Mouse (Mus musculus) hindbrain, postnatal 0 days (tissue): ENCODE measurements around the gene Ociad2. TPM values are rescaled to one million over a fixed set of nuclear protein-coding genes. Genes with fewer than 3 reads are reported as not detected.
A peak's percentile ranks its signal among the peaks of the same experiment; 100 is the strongest.

Source experiments
- ATAC-seq: fragments of 200-750 bp; cut with Nextera tagmentation; 2 replicates; pipeline ENCODE4 v1.8.0; 2017; ENCODE audit warnings: mild to moderate bottlenecking, moderate TSS enrichment, moderate library complexity
- DNase-seq: peaks from one replicate; pipeline ENCODE4 v3.0.0-alpha.2; 2015; ENCODE audit warnings: low spot score
- H3K27ac ChIP-seq: fragments of 300-500 bp; sonication (generic); 2 replicates; pipeline ENCODE4 v1.5.1; 2014; ENCODE audit warnings: mild to moderate bottlenecking
- H3K27me3 ChIP-seq: fragments of 300-500 bp; sonication (generic); 2 replicates; pipeline ENCODE4 v1.6.1; 2014; ENCODE audit warnings: low read length, mixed read lengths; ENCODE audit not compliant: insufficient read depth
- H3K36me3 ChIP-seq: fragments of 300-500 bp; sonication (generic); 2 replicates; pipeline ENCODE4 v1.6.1; 2014; ENCODE audit warnings: low read length, mixed read lengths; ENCODE audit not compliant: insufficient read depth
- H3K4me1 ChIP-seq: fragments of 300-500 bp; sonication (generic); 2 replicates; pipeline ENCODE4 v1.6.1; 2014; ENCODE audit warnings: antibody characterized with exemption, low read length, mixed read lengths; ENCODE audit not compliant: insufficient read depth
- H3K4me2 ChIP-seq: fragments of 300-500 bp; sonication (generic); 2 replicates; pipeline ENCODE4 v1.6.1; 2014; ENCODE audit warnings: low read depth, mild to moderate bottlenecking, low read length, moderate library complexity, mixed read lengths
- H3K4me3 ChIP-seq: fragments of 300-500 bp; sonication (generic); 2 replicates; pipeline ENCODE4 v1.5.1; 2014; ENCODE audit warnings: low read length
- H3K9ac ChIP-seq: fragments of 300-500 bp; sonication (generic); replicated peaks from 2 replicates; pipeline ENCODE4 v1.6.1; 2014; ENCODE audit warnings: mild to moderate bottlenecking, low read length, moderate library complexity, mixed read lengths
- H3K9me3 ChIP-seq: fragments of 300-500 bp; sonication (generic); 2 replicates; pipeline ENCODE4 v1.6.1; 2016; ENCODE audit warnings: low read length, mixed read lengths
- CTCF ChIP-seq: IDR thresholded peaks from 2 replicates; pipeline ENCODE4 v1.5.1; 2016; ENCODE audit warnings: antibody characterized with exemption, control low read depth, low read depth
- WGBS: fragments of 180-500 bp; shearing (Covaris S2); extraction: QIAGEN DNeasy Blood & Tissue Kit; methylation state at CpG from one replicate; pipeline ENCODE4 v1.1.7; 2014; 5-methylcytosine and 5-hydroxymethylcytosine counted together
- polyA plus RNA-seq: library from polyadenylated mRNA; unstranded; fragments of >200 nt; fragmentation: Nextera tagmentation; extraction: Ambion mirVana; gene quantifications from 2 replicates; pipeline ENCODE4 v1.2.1, GENCODE M21; 2015
- total RNA-seq: library from RNA; depleted of rRNA; stranded (reverse); fragments of >200 nt; gene quantifications from 2 replicates; pipeline ENCODE4 v1.2.3, GENCODE M21; 2014

Gene Ociad2
- total and polyA plus RNA-seq, 2 experiments from 2014 or later, result 15.7 to 31.3 TPM

DNA sequence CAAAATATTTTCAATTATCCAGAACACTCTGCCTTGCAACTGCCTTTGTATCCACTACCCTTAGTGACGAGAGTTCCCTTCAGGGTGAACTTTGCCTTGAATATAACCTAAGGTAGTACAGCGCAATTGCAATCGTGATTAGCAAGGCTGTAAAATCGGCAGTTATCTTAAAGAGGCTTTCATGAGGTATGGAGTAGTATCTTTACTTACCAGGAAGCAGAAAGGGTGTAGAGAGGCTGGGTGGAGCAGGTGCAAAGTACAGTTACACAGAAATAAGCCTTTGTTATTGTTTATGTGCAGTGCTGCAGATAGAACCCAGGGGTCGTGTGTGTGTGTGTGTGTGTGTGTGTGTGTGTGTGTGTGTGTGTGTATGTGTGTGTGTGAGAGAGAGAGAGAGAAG lies 14.6 kb upstream of the Ociad2 start:
- Histone ChIP-seq H3K27ac (no peak overlapping the region), H3K4me3 (no peak overlapping the region), H3K4me1 (no peaks in the 10 kb centered on the region), H3K36me3 (no peaks in the 10 kb centered on the region), H3K9ac (no peak overlapping the region), H3K27me3 (no peaks in the 10 kb centered on the region), H3K4me2 (no peak overlapping the region), H3K9me3 (no peaks in the 10 kb centered on the region)
- WGBS, result 76% methylated on average over 5 of the region's 5 CpGs
- DNase-seq, result no peak
- no peak for ATAC-seq
- TF ChIP-seq CTCF, result no peak

DNA sequence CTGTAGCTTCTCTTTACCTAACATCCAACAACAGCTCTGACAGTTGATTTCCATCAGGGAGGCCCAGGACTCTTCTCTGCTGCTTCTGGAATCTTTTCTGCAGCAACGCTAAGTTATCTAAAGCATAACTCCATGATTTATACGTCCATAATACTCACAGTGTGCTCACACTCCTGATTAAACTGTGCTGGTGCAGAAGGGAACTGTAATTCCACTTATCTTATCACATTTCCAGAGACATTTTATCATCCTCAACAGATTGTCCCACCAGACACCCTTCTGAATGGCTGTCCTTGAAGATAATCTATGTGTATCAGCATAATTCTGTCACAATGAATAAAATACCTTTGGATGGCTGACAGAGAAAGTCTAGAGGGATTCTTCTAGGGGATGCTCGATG lies 13.2 kb upstream of the Ociad2 start:
- WGBS, result 60% methylated on average over 3 of the region's 3 CpGs
- no peaks in the 10 kb centered on the region for H3K27me3 ChIP-seq

DNA sequence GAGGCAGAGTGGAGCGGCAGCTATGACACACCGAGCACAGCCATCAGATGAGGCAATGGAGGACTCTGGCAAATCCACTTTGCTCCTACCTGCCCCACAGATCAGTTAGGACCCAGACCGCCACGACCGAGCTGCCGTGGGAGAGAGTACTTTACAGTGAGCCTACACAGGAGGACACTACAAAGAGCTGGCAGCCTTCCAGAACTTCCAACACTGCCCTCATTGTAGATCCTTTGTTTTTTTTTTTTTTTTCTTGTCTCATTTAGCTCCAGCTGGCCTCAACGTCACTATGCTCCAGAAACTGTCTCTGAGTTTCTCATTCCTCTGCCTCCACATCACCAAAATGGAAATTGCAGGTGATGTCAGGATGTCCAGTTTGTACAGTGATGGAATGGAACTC lies 12.7 kb upstream of the Ociad2 start:
- no peak for ATAC-seq
- 40% methylated on average over 7 of the region's 7 CpGs for WGBS

More for the DNA sequence above, 13.2 kb upstream of the Ociad2 start:
- Histone ChIP-seq H3K36me3 (no peaks in the 10 kb centered on the region), H3K4me3 (no peak overlapping the region), H3K9me3 (no peaks in the 10 kb centered on the region), H3K27ac (no peak overlapping the region), H3K4me1 (no peaks in the 10 kb centered on the region), H3K9ac (no peak overlapping the region), H3K4me2 (no peak overlapping the region)
- TF ChIP-seq CTCF, result no peak
- DNase-seq (no peak), ATAC-seq (no peak)

DNA sequence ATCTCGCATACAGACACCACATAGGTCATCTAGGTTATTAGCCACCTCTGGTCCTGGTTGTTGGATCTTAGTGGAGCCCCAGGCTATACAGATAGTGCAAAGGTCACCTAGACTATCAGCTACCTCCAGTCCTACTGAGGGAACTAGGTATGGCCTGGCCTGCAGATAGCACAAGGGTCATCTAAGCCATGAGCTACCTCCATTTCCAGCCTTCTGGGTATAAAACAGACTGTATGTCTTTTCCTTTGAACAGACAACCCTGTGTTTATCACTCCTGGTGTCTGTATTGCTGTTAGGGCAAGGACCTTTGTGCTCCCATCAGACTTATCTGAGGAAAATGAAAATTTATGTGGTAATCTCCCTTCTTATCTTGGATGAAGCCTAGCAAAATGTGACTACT lies 11.0 kb upstream of the Ociad2 start:
- H3K4me2 ChIP-seq, result no peak overlapping the region
- no peak overlapping the region for H3K27ac ChIP-seq
- no peaks in the 10 kb centered on the region for H3K4me1 ChIP-seq
- DNase-seq, result no peak
- H3K4me3 ChIP-seq, result no peak overlapping the region
- H3K27me3 ChIP-seq, result no peaks in the 10 kb centered on the region
- no peaks in the 10 kb centered on the region for H3K36me3 ChIP-seq
- no peaks in the 10 kb centered on the region for H3K9me3 ChIP-seq
- WGBS, result 100% methylated on average over 1 of the region's 1 CpGs
- ATAC-seq, result no peak
- no peak for TF ChIP-seq CTCF
- H3K9ac ChIP-seq, result no peak overlapping the region

More for the DNA sequence above, 12.7 kb upstream of the Ociad2 start:
- no peaks in the 10 kb centered on the region for H3K27me3 ChIP-seq
- no peak overlapping the region for H3K4me2 ChIP-seq
- TF ChIP-seq CTCF, result no peak
- H3K9ac ChIP-seq, result no peak overlapping the region
- H3K4me3 ChIP-seq, result no peak overlapping the region
- H3K27ac ChIP-seq, result no peak overlapping the region
- H3K36me3 ChIP-seq, result no peaks in the 10 kb centered on the region
- peak; percentile 34 for DNase-seq
- H3K4me1 ChIP-seq, result no peaks in the 10 kb centered on the region
- no peaks in the 10 kb centered on the region for H3K9me3 ChIP-seq

- H3K9ac ChIP-seq, result no peak overlapping the region
- 41% methylated on average over 5 of the region's 5 CpGs for WGBS
- no peaks in the 10 kb centered on the region for H3K27me3 ChIP-seq
- no peak overlapping the region for H3K27ac ChIP-seq
- no peaks in the 10 kb centered on the region for H3K4me1 ChIP-seq
- no peak overlapping the region for H3K4me2 ChIP-seq
- no peak for TF ChIP-seq CTCF
- DNase-seq, result no peak
- H3K9me3 ChIP-seq, result no peaks in the 10 kb centered on the region
- H3K4me3 ChIP-seq, result no peak overlapping the region
- no peaks in the 10 kb centered on the region for H3K36me3 ChIP-seq
- ATAC-seq, result no peak
These were observed 8.7 kb upstream of the Ociad2 start for GRCm38 (mm10) chr5:73349514-73349913.

DNA sequence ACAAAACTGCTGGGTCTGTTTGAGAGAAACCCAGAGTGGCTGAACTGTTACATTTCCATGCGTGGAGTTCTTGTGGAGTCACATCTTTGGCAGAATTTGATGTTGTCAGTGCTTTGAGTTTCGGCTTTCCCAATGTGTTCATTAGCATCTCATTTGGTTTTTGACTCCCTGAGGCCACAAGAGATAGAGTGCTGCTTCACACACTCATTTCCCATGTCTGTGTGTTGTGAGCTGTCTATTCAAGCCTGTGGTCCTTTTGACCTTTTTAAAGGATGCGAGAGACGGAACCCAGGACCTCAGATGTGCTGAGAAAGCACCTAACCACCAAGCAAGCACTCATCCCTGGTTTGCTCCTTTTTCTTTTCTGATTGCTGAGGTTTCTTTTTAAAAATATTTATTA lies 4.4 kb upstream of the Ociad2 start:
- DNase-seq, result no peak
- no peak for ATAC-seq
- WGBS, result 64% methylated on average over 4 of the region's 4 CpGs
- no peaks in the 10 kb centered on the region for H3K4me1 ChIP-seq
- H3K27ac ChIP-seq, result no peak overlapping the region
- no peak overlapping the region for H3K9ac ChIP-seq
- H3K36me3 ChIP-seq, result no peaks in the 10 kb centered on the region
- no peak for TF ChIP-seq CTCF
- no peak overlapping the region for H3K4me3 ChIP-seq
- H3K9me3 ChIP-seq, result no peaks in the 10 kb centered on the region
- H3K27me3 ChIP-seq, result no peaks in the 10 kb centered on the region
- H3K4me2 ChIP-seq, result no peak overlapping the region

DNA sequence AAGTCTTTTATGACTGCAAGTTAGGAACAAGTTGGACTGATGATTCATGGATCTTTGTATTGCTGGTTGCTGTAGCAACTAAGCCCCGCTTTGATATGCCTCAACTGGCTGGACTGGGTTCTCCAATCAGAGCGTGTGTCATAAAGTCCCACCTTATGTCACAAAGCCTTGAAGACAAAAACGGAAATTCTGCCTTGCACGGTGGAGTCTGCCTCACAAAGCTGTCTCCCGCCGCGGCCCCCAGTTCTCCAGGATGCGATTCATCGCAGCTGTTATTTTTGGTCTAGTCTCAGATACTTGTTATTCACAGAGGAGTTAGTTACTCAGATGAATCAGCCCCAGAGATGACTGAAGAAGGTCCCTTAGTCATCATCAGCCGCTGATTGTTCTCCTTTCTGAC lies 3.5 kb upstream of the Ociad2 start:
- peak; percentile 43 for DNase-seq
- TF ChIP-seq CTCF, result no peak
- H3K4me1 ChIP-seq, result no peaks in the 10 kb centered on the region
- H3K4me2 ChIP-seq, result no peak overlapping the region
- 48% methylated on average over 10 of the region's 10 CpGs for WGBS
- peak; percentile 50; the same call in 1 of the 2 replicates for ATAC-seq
- no peaks in the 10 kb centered on the region for H3K27me3 ChIP-seq
- H3K9me3 ChIP-seq, result no peaks in the 10 kb centered on the region
- no peak overlapping the region for H3K9ac ChIP-seq
- H3K4me3 ChIP-seq, result no peak overlapping the region
- H3K36me3 ChIP-seq, result no peaks in the 10 kb centered on the region
- H3K27ac ChIP-seq, result no peak overlapping the region
